Mouse (Mus musculus): ENCODE results near the gene Grhpr. TPM values are rescaled to one million over a fixed set of nuclear protein-coding genes. Genes with fewer than 3 reads are reported as not detected.
A peak's percentile ranks its signal among the peaks of the same experiment; 100 is the strongest.
"Not testable (repeated sequence)": the region's sequence is repeated elsewhere in the genome, so short reads cannot be mapped to it uniquely, and the experiment has no call there.

Gene Grhpr
- total RNA-seq, 2 experiments from 2014 or later, result 145 to 194 TPM

DNA sequence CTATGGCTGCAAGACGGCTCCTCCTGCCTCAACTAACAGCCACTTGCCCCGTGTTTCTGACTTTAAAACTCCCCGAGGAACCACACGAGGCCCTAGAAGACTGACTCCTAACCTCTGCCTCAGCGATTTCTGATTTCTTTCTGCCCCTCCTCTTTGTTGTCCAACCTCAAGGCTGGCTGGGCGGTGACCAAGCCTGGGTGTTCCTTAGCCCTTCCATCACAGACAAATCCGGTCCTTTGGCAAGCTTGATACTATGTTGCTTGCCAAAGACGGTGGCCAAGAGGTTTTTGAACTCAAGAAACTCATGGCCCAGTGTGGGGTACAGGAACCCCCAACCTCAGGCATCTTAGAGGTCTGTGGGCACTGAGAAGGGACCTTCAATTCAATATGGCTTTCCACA lies 6.9 kb upstream of the Grhpr start:
- no peak for DNase-seq

DNA sequence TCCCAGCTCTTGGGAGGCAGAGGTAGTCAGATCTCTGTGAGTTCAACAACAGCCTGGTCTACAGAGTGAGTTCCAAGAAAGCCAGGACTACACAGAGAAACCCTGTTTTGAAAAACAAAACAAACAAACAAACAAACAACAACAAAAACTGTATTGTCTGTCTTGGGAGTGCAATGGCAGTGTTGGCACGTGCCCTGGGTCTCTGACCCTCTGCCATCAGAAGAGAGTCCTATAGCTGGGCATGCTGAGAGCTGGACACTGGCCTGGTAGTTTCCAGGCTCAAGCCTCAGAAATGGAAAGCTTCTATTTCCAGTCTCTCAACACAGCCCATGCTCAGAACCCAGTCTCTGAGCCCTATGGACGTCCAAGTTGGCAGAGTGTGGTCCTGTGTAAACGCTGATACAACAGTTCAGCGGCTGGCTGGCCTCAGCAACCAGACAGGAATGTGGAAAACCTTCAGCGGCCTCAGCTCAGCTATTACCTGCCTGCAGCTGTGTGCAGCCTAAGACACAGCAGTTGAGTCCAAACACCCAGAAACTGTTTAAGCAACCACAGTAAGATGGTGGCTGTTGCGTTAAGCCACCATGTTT lies 5.1 kb upstream of the Grhpr start:
- no peak for DNase-seq

DNA sequence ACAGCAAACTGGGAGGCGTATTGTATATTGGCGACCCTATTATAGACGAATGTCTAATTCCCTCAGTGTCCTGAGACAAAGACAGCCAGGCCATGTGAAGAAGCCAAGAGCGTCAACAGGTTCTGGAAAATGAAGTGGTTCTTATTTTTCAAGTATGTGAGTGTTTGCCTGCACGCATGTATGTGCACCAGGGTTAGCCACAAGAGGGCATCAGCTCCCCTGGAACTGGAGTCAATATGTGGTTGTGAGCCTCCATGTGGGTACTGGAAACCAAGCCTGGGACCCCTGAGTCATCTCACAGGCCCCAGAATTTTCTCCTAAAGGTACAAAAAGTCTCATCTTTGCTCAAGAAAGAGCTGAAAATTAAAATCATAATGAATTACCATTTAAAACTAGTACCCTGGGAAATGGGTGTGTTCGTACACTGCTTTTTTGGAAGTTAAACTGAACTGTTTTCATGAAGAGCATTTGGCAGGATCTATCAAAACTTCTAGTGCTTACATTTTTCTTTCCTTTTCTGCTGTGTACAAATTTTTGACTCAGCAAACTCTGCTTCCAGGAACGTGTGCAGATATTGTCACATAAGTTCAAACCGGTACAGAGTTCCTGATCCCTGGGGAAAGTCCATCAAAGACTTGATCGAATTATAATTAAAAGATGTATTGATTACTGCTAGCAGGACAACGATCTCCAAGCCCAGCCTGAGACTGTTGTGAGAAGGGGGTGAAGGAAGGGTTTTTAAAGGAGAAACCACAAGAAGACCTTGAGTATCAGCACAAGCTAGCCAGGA lies 4.1 kb upstream of the Grhpr start:
- no peak for DNase-seq

DNA sequence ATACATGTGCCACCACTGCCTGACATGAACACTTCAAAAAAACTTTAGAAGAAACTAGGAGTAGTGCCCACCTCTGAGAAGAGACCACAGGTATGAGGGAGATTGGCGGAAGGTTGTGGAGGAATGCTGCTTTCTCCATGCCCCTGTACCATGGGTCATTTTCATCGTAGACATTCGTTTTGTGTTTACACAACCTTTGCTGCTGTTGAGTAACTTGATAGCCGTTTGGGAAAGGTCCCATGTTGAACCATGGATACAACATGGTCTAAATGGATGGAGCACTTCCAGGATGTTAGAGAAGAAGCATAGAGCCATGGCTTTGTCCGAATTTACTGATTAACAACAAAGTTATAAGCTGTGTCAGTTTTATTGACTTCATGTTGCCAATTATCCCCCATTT lies 3.0 kb upstream of the Grhpr start:
- DNase-seq, result no peak

DNA sequence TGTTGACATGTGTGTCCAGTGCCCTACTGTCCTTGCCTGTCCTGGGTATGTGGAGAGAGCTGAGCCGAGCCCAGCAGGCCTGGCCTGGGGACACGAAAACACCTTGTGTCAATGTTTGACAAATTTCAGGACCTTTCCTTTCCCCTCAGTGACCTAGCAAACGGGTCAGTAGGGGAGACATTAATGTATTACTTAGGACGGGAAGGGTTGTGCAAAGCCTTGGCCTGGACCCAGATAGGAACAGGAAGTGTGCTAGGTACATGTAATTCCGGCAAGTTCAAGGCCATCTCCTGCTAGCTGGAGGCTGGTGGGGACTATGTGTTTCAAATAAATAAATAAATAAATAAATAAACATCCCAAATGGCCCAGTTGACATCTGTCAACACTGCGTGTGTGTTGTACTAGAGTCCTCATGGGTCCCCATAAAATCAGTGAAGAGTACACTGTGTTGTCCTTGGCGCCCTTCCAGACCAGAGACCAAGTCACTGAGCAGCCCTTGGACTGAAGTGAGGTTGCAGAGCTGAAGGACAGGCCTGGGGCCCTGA lies 1.3 kb upstream of the Grhpr start:
- DNase-seq, result peak; percentile 79

DNA sequence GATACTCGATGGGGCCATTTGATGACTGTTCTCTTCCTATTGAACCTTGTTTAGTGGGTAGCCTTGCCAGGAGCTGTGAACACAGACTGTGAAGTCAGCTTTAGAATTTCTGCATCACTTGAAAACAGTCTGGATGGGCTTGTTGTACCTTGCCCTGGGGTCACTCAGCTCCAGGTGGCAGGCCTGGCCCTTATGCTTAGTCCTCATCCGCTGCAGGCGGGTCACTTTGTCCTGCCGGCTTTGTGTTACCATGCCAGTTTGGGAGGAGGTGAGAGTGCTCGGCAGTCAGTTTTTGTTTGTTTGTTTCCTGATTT lies 736 bp downstream of the Grhpr start:
- no peak for DNase-seq

DNA sequence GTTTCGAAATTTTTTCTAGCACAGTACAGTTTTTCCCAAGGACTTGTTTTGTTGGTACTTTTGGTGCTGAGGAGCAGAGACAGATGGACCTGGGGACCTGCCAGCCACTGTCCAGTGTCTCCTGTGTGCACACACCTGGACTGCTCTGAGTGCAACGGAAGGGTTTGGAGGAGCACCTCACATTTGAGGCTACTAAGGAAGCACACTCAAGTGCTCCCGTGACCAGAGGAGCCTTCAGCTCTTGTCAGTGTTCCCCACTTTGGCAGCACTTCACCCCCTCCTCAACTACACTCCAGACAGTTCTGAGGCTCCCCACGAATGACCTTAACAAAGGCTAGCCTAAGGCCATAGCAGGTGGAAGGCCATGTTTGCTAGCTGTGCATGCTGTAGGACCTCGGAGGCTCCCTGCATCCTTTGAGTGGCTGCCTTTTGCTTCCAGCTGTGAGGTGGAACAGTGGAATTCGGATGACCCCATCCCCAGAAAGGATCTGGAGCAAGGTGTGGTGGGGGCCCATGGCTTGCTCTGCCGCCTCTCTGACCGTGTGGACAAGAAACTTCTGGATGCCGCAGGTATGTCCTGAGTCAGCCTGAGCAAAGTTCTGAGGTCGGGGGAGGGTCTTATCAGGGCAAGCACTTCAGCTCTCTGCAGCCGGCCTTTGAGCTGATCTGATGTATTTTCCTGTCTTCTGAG lies 1.4 kb downstream of the Grhpr start:
- no peak for DNase-seq

DNA sequence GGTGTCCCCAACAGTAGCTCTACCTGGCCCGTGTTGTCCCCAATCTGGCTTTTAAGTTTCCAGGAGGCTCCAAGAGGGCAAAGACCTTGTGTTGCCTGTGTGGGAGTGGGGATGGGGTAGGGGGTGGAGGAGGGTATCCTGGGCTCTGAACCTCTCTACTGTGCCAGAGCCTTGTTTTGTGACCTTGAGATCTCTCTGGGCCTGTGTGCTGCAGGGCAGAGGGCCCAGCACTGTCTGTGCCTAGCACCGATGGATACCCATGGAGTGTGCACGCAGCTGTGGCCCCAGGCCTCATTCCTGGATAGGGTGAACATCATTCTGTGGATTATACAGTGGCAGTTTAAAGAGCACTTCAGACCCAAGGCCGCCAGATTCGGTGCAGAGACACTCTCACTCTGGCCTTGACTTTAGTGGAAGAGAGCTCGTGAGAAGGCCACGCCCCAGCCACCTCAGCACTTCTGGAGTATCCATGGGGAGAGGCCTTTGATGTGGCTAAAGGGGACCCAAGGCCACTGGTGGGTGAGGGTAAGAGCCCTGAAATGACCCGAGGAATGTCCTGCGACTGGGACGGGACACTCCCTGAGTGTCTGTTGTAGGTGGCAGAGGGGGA lies 2.0 kb downstream of the Grhpr start:
- DNase-seq, result peak; percentile 71

DNA sequence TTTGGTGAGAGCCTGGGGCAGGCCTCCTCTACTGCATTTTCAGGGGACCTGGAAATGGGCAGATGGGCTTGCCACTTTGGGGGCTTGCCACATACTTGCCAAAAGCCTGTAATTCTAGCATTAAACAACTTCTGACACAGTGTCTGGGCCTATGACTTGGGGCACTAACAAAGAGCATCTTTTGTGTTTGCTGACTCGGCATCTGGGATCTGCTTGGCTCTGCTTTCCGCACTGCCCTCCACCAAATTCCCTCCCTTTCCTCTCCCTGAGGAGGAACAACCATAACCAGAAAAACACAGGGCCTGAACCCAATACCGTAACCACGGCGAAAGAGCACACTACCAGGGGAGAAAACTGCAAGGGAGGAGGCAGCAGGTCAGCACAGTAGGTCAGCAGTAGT lies 9.4 kb downstream of the Grhpr start:
- no peak for DNase-seq

DNA sequence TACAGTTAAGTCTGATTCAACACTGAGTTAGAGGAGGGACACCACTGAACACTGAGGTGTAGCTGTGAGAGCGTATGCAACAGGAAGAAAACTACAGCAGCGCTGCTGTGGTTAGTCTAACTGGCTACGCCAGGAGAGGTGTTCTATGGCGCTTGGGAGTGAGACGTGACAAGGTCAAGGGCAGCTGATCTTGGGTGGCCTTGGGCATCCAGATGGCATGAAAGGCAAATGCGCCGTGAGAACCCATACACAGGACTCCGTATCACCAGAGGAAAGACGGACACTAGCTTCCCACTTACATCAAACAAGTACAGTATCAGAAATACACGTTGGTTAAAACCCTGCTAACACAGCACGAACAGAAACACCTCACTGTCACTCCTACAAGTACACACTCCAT lies 11.1 kb downstream of the Grhpr start:
- DNase-seq, result not testable (repeated sequence)

DNA sequence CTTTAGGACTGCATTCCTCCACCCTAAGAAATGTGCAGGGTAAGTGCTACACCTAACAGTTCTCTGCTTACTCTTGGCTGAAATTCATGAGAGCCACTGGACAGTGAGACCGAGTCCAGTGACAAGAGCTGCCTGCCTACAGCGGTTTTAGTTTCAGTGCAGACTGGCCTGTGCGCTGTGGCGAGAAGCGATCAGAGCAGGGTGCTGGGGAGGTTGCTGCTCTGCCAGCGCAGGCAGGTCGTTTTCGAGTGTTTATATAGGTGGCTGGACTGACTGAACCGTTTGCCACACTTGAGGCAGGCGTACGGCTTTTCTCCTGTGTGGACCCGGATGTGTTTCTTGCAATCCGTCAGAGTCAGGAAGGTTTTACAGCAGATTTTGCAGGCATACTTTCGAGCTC lies 12.0 kb downstream of the Grhpr start:
- DNase-seq, result not testable (repeated sequence)

DNA sequence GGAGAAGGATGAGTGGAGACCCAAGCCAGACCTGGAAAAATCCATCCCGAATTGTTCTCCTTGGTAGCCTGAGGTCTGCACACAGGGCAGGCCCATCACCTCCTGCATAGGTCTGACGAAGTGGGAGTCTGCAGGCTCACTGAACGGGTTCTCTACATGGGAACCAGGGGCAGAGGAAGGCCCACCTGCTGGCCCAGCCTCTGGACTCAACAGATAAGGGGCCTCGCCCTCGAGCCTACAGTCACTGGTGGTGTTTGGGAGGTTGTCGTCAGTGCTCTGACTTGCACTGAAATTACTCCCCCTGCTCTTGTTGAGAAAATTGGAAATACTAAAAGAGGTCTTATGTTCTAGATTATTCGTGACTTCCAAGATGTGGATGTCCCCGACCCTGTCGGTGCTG lies 12.7 kb downstream of the Grhpr start:
- DNase-seq, result no peak

DNA sequence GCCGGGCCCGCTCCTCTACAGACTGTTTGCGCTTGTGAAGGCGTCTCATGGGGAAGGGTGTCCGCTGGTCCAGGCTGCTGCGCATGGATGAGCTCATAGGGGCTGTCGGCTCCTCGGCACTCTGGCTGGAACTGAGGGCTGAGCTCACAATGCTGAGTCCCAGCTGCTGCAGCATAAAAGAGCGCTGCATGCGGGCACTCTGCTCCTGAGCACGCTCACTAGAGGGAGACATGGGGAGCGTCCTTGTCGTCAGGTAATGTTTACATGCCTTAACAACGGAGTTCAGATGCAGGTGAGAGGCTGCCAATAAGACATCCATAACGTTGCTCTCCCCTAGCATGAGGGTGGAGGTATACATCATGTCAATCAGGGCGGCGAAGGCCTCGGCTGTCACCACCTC lies 13.6 kb downstream of the Grhpr start:
- no peak for DNase-seq

DNA sequence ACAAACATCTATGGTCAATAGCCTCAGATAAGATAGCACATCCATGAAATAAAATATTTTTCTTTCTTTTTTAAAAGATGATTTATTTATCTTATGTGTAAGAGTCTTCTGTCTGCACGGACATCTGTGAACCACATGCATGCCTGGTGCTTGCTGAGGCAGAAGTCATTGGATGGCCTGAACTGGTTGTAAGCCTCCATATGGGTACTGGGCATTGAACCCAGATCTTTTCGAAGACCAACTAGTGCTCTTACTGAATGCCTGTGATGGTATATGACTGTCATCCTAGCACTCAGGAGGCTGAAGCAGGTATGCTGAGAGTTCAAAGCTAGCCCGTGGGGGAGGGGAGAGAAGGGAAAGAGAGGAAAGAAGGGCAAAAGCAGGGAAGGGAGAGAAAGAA lies 16.9 kb downstream of the Grhpr start:
- no peak for DNase-seq

DNA sequence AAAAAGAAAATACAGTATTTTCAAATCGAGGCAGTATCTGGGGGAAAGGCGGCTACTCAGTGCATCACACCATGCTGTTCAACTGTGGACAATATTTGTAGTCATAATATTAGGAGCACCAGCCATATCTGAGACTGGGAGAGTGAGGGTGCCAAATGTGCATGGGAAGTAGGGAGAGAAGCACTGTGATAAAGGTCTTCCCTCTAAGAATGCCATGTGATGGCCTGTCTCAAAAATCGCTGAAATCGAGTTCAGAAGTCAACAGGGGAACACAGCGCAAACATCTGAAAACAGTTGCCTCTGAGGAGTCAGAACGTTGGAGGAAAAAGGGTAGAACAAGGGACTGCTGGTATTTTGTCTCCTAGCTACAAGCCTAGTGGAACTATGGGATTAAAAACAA lies 18.8 kb downstream of the Grhpr start:
- no peak for DNase-seq

DNA sequence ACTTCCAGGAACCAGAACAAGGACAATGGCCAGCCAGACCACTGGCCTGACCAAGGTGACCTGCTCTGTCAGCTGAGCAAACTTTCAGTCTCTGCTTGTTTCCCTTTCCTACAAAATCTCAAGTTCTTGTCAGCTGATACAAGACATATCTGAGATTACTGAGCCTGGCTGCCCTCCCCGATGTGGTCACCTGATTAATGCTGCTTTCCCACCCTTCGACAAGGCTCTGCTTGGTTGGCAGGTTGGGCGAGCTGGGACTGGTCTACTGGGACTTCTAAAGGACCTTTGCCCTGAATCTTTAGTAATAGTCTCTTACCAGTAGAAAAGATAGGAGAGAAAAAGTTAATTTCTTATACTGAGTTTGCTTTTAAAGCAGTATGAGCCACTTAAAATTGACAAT lies 24.3 kb downstream of the Grhpr start:
- peak; percentile 50 for DNase-seq

DNA sequence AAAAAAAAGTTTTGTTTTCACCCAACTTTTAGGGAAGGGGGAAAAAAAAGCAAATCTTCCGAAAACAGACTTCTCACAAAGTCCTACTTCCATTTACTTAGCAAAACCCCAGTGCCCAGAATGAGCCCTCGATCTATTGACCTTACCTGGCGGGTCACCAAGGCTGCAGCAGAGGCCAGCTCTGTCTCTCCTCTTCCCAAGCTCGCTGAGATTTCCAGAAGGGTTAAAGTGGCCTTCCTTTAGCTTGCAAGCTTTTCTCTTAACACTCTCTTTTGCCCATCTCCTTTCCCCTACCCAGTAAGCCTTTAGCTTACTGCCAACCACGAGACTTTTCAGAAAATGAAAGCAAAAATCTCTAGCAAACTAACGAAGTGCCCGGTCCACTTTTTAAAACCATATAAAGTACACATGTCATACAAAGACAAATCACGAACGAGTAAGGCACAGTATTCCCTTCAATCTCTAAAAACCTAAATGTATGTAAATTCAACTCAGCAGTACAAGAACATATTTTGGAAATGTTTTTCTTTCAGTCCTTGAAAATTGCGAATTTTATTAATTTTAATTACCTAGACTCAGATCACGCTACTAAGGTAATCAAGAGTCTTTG lies 29.7 kb downstream of the Grhpr start:
- DNase-seq, result peak; percentile 72

DNA sequence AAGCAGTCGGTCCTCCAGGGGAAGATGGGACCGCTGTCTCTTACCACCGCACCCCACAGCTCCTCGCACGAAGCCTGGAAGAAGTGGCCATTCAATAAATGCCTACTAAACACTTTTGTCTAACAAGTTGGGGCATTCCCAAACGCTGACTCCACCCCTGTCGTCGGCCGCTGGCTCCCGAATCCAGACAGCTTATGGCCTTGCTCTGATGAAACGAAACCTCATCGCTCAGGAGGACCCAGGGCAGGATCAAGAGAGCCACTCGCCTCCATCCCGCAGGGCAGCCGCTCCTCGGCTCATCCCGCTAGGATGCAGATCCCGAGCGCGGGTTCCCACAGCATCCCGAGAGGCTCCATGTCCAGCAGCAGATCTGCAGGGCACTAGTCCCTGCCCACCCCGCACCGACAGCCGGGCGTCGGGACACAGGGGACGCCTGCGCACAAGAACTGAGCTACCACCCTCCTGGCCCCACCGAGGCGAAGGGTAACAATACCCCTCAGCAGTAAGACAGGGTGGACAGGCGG lies 30.4 kb downstream of the Grhpr start:
- DNase-seq, result peak; percentile 84

DNA sequence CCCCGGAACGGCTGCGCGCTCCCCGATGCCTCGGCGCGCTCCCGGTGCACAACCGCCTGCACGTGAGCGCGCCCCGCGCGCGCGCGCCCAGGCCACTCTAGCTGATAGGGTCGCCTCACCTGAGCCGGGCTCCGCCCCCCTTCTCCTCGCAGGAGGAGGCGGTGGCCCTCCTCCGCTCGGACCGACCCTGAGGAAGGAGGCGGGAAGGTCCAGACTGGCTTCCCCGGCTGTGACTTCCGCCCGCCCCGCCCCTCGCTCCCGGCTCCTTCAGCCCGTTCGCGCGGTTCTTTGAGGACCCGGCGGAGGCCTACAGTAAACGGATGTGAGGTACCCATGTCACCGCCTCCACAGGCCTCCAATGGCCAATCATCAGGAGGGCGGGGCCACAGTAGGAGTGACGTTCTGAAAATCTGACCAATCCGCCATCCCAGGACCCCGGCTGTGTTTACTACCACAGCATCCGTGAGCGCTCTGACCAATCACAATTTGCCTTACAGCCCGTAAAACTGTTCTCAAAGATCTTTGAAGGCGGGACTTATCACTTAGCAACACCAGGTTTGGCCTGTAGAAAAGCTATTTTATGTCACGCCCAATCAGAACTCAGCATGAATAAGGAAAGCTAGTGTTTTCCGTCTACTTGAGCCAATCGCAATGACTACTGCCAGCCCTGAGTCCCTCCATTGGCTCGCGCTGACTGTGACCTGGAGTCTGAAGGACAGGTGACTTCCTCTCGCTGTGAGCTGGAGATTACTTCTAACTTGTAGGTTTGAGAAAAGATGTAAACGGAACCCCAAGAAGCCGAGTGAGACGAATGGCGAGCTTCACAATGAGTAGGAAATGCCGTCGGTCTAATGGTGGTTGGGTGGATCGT lies 31.1 kb downstream of the Grhpr start, which contains the start of gene Zbtb5:
Zbtb5 (minus strand) TSS at position 308 of the 871 bp plus-strand sequence.
- DNase-seq, result peak; percentile 98

DNA sequence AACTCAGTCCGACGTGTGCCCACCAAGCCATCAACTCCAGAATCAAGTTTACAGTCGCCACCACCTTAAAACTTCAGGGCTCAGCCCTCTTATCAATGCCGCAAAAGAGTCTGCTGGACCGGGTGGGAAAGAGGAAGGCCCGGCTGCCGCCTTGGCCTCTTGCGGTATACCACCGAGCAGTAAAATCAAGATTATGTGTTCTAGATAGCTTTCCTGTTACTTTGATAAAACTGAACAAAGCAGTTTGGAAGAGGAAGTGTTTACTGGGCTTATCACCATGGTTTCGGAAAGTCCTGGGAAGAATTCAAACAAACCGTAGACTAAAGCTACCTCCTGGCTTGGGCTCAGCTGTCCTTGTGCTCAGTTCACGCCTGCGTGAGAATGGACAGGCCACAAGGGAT lies 31.8 kb downstream of the Grhpr start:
- no peak for DNase-seq

DNA sequence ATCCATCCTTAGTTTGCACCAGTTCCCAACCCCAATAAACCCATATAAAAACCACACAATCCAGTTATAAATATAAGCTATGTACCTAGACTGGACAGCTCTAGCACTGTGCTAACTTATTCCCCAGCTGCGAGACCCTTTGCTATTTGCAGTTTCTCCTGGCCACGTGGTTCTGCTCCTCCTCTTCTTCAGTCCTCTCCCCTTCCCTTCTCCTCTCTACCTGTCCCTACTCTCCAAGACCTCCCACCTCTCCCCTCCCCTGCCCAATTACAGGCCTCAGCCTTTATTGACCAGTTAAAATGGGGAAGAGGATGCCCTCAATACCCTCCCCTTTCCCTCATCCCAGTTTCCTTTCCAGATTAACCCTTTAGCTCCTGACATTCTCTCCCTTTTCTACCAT lies 32.3 kb downstream of the Grhpr start:
- no peak for DNase-seq
